In genomic region chr7:99659379-99660029, GRCm38 (mm10) we compare ENCODE assay signal across 8 mouse cellular contexts. TPM values are rescaled to one million over a fixed set of nuclear protein-coding genes. Genes with fewer than 3 reads are reported as not detected.
A peak's percentile ranks its signal among the peaks of the same experiment; 100 is the strongest.
DNase-seq lines count a peak whose midpoint lies in the region; ATAC-seq and TF ChIP-seq lines count a peak whose summit lies in the region.

No protein-coding gene starts in this region.

- H3K9me3 ChIP-seq in intestine, postnatal 0 days (ENCODE audit: control insufficient read depth) = no peaks in the 10 kb centered on the region
- H3K9me3 ChIP-seq in stomach, embryonic 14.5 days (ENCODE audit: control insufficient read depth, low read depth, low read length) = no peaks in the 10 kb centered on the region

- H3K27me3 ChIP-seq in intestine, postnatal 0 days (replicated peaks; ENCODE audit: control insufficient read depth, insufficient read depth, low read length) = no peaks in the 10 kb centered on the region
- no peaks in the 10 kb centered on the region for H3K27me3 ChIP-seq in stomach, embryonic 14.5 days (ENCODE audit: control insufficient read depth, insufficient read depth, low read length)

- intact Hi-C loops in left cerebral cortex, postnatal 25 days (cut with DNase I) = loop anchor here (2.0 kb wide), 2 partner anchors 51 to 139 kb away; partner anchors contain the start of gene Slco2b1

- H3K4me1 ChIP-seq in intestine, postnatal 0 days (replicated peaks; ENCODE audit: control insufficient read depth, insufficient read depth, low read length) = 0 out of 2 replicates have a peak, but pooled peaks cover 2% of the 10 kb centered on the region
- peaks cover 6% of the 10 kb centered on the region; the same call in 1 of the 2 replicates for H3K4me1 ChIP-seq in stomach, embryonic 14.5 days (ENCODE audit: control insufficient read depth, insufficient read depth, low read length)

- no peak overlapping the region for H3K4me3 ChIP-seq in intestine, postnatal 0 days (ENCODE audit: low read depth, low read length)
- H3K4me3 ChIP-seq in stomach, embryonic 14.5 days (ENCODE audit: low read depth, low read length) = no peak overlapping the region

- peak; percentile 93 for TF ChIP-seq CTCF in intestine, postnatal 0 days (IDR thresholded peaks at IDR 0.05; ENCODE audit: low read depth)

- H3K27ac ChIP-seq in intestine, postnatal 0 days (ENCODE audit: low read depth, low read length) = no peak overlapping the region
- H3K27ac ChIP-seq in stomach, embryonic 14.5 days (ENCODE audit: low read length) = no peak overlapping the region

- H3K9ac ChIP-seq in intestine, postnatal 0 days (ENCODE audit: low read depth, low read length) = no peak overlapping the region
- H3K9ac ChIP-seq in stomach, embryonic 14.5 days (replicated peaks; ENCODE audit: low read depth, low read length) = no peak overlapping the region

- peak; percentile 80 for DNase-seq in CD4-positive, CD25-positive, alpha-beta regulatory T cell, adult 2 months (ENCODE audit: low read depth, low spot score)
- DNase-seq in cerebellum, adult 8-10 months = peak; percentile 64
- peak; percentile 68 to 79 for DNase-seq in frontal cortex, postnatal 25 days (ENCODE audit: low spot score in 2 of 2)
- DNase-seq in left cerebral cortex, postnatal 25 days (ENCODE audit: low spot score in 2 of 2) = peak; percentile 67 to 68

- H3K36me3 ChIP-seq in intestine, postnatal 0 days (ENCODE audit: control insufficient read depth, insufficient read depth) = no peaks in the 10 kb centered on the region
- no peaks in the 10 kb centered on the region for H3K36me3 ChIP-seq in stomach, embryonic 14.5 days (ENCODE audit: control insufficient read depth, insufficient read depth, low read length)

- H3K4me2 ChIP-seq in intestine, postnatal 0 days (replicated peaks; ENCODE audit: low read depth) = no peak overlapping the region
- H3K4me2 ChIP-seq in stomach, embryonic 14.5 days (replicated peaks; ENCODE audit: low read depth, low read length) = no peak overlapping the region

- no peak for ATAC-seq in CD4-positive, CD25-positive, alpha-beta regulatory T cell, adult 4 months
- ATAC-seq in intestine, postnatal 0 days = 0 out of 2 replicates have a peak, but pooled peaks have one; percentile 36
- ATAC-seq in monocyte, adult 5-6 weeks (replicated peaks; ENCODE audit: insufficient number of reproducible peaks, low FRiP score, low TSS enrichment, poor library complexity, severe bottlenecking) = 0 out of 2 replicates have a peak, but pooled peaks have one; percentile 40
- ATAC-seq in stomach, embryonic 14.5 days (ENCODE audit: insufficient number of reproducible peaks, insufficient read depth, low FRiP score, low read depth) = peak; percentile 85; the same call in 1 of the 2 replicates

- 48% methylated on average over 12 of the region's 12 CpGs for WGBS in intestine, postnatal 0 days
- 43% methylated on average over 12 of the region's 12 CpGs for WGBS in stomach, embryonic 14.5 days

RNA-seq across cellular contexts. Expression of gene Tpbgl, which starts 32.6 kb away (rescaled TPM):
- under 1 TPM; 0.25 to 0.35 TPM for polyA plus RNA-seq in CD4-positive, CD25-positive, alpha-beta regulatory T cell, adult 4 months (2017; shearing (Covaris generic))
- 1.4 and 1.9 TPM in 2 replicates for polyA plus RNA-seq in intestine, postnatal 0 days (2015; fragmentation: Nextera tagmentation; extraction: Ambion mirVana)
- 1 to 10 TPM; 3.7 to 5.2 TPM for total RNA-seq in left cerebral cortex, postnatal 25 days (2021)
- total RNA-seq in monocyte, adult 5-6 weeks (2017) = 0.68 TPM in 1 of 3 replicates, not detected in the others
- polyA plus RNA-seq in stomach, embryonic 14.5 days (2014; fragmentation: Nextera tagmentation; extraction: Ambion mirVana) = 1.3 and 1.7 TPM in 2 replicates

RNA-seq across cellular contexts. Expression of gene Slco2b1, which starts 51.6 kb away (rescaled TPM):
- under 1 TPM in 1 of 2 experiments, not detected in 1; 0.37 TPM for polyA plus RNA-seq in CD4-positive, CD25-positive, alpha-beta regulatory T cell, adult 4 months (2017; shearing (Covaris generic))
- polyA plus RNA-seq in intestine, postnatal 0 days (2015; fragmentation: Nextera tagmentation; extraction: Ambion mirVana) = 2.2 and 3.2 TPM in 2 replicates
- total RNA-seq in left cerebral cortex, postnatal 25 days (2021) = 10 to 100 TPM; 13.8 to 14.7 TPM
- total RNA-seq in monocyte, adult 5-6 weeks (2017) = 0.48 to 2.1 TPM in 2 of 3 replicates, not detected in the other
- 2.3 and 3.3 TPM in 2 replicates for polyA plus RNA-seq in stomach, embryonic 14.5 days (2014; fragmentation: Nextera tagmentation; extraction: Ambion mirVana)
